Mouse (Mus musculus) right cerebral cortex, postnatal 25 days (tissue): ENCODE data around the gene Ripk3.

Experiments
- DNase-seq: peaks from one replicate; pipeline ENCODE4 v3.0.0; 2022

The Ripk3 gene

DNA sequence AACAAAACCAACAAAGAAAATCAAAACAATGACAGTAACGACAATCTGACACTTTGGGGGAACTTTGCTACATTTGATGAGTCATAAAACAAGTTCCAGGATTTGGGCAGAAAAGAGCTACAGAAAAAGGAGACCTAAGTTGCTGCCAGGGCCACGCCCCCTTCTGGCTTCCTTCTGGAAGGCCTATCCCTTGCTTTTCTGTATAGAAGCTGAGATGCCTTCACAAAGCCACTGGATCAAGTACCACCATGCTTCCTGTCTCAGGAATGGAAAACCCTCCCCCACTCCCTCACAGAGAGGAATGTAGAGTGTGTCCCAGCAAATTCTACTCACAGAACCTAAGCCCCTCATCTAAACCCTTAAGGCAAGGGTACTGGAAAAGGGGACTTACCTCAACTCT, 5.3 kb upstream of the Ripk3 start:
- no peak for DNase-seq

DNA sequence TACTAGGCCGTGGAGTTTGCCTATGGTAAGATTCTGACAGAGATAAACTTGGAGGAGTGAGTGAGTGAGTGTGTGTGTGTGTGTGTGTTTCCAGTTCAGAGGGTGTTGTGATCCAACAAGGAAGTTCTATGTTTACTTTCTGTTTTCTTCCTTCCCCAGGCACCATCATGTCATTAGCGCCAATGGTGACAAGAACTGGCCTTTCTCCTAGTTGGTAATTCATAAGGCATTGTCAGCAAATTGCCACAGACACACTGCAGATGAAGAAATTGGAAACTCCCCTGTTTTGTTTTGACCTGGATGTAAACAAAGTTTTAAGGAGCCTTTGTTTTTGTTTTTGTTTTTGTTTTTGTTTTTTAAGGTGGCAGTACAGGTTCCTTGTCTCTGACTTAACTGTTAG, 4.8 kb upstream of the Ripk3 start:
- DNase-seq, result no peak

DNA sequence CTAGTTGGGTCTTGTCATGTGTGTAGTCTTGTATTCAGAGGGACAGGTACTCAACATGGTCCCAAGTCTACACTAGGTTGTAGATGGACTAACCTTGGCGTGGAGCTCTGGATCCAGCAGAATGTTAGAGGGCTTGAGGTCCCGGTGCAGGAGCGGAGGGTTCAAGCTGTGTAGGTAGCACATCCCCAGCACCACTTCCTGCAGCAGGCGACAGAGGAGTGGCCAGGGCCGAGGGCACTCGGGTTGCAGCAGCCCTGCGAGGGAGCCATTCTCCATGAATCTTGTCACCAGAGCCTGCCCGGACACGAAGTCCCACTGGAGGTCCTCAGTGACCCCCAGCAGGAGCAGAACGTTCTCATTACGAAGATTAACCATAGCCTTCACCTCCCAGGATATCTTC, 934 bp downstream of the Ripk3 start:
- no peak for DNase-seq

DNA sequence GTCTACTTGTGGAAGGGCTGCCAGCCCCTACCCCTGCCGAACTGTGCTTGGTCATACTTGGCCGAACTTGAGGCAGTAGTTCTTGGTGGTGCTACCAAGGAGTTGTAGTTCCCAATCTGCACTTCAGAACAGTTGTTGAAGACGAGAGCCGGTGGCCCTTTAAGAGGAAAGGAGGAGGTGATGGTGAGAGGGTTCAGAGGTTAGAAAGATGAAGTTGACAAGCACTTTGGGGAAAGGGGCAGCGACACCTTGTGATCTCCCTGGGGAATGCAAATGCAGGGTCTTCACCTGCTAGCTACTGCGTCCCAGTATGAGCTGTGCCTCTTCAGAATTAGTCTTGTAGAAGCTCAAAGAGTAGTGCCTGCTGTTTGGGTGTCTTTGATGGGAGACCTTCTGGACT, 3.5 kb downstream of the Ripk3 start:
- DNase-seq, result no peak

DNA sequence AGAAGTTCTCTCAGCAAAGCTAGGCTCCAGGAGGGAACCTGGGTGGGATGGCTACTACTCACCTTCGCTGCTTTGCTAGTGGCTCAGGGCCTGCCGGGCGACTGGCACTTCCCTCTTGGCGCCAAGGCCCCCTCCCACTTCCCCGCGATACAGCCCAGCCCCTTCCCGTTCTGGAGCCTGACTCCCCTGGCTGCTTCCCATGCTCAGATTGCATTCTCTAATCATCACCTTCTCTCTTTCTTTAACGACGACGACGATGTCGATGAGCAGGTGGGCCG, 4.8 kb downstream of the Ripk3 start, which contains the start of gene Adcy4:
Gene Adcy4, minus strand, starts transcription at position 138 of the 278 bp plus-strand sequence.
- no peak for DNase-seq

DNA sequence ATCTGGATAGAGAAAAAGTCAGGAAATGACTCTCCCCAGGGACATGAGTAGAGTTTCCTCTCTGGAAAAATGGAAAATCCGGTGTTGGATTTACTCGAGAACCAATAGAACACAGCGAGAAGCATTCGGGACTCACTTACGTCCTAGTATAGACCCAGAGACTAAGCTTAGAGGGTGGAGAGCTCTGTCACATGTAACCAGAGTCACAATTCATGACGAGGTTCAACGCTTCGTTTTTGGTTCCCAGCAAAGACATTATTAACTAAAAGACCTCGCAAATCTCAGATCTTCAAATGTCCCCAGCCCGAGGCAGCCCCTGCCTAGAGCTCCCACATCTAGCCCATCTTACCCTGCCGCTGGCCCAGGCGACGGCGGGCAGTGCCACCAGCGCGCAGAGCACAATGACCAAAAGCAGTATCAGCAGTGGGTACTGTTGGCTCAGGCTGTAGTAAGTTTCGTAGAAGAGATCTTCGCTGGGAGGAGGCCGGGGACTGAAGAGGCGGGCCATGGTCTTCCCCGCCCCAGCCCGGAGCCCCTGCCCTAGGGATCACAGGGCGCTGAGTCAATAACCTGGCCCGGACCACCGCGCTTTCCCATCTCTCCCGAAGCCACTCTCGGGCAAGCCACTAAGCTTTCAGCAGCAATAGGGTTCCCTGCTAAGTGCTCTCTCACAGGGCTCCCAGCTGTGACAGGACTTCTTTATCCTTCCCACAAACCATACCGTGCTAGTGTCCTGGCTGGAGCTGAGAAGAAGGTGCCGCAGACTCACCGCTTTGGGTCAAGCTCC, 5.3 kb downstream of the Ripk3 start:
- no peak for DNase-seq

DNA sequence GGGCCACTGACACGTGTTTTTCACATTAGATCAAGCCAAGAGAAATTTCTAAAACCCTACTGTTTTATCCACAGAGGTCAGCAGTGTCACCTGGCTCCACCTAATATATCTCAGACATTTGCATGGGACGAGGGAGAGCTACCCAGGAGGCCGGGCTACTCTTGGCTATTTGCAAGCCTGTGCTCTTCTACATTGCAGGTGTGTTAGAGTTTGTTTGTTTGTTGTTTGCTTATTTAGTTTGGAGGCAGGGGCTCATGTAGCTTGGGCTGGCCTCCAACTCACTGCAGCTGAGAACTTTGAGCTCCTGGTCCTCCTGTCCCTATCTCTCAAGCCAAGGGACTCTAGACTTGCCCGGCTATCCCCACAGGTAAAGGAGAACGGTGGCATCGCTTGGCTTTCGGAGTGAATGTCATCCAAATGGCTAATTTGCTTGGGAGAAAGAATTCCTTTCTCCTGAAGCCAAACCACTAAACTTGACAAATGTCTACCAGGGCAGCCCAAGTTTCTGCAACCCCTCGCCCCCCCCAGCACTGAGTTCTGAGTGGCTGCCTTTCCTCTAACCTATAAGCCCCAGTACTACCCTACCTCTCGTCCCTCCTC, 6.2 kb downstream of the Ripk3 start:
- no peak for DNase-seq

DNA sequence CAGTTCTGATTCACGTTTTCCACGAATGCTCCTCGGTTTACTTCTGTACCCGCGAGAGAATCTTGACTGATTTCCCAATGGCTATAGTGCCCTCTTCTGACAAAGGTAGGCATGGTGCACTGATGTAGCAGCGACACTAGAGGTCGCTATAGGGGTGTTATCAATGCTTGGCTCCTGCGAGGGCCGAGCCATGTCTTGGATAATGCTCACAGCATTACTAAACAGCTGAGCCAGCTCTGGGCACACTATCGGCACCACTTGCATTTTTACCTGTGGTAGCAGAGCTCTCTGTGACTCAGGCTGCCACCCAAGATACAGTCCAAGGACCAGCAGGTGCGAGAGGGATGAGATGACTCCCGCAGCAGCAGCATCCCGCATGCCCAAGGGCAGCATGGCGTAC, 7.4 kb downstream of the Ripk3 start:
- peak; percentile 45 for DNase-seq

DNA sequence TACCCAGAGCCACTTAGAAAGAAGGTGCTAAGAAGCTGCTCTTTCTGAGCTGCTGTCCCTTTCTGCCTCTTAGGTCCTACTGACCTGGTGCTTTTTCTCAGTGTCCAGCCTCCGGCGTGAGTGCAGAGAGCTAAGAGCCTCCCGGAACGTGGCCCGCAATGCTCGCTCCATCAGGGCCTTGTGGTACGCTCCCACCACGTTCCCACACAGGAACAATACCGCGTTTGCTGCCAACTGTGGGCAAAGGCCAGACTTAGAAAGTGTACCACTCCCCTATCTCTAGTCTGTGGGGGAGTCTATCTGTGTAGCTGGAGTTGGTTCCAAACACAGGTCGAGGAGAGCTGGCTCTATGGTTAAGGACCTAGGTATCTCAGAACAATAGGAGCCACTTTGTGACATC, 7.9 kb downstream of the Ripk3 start:
- no peak for DNase-seq

DNA sequence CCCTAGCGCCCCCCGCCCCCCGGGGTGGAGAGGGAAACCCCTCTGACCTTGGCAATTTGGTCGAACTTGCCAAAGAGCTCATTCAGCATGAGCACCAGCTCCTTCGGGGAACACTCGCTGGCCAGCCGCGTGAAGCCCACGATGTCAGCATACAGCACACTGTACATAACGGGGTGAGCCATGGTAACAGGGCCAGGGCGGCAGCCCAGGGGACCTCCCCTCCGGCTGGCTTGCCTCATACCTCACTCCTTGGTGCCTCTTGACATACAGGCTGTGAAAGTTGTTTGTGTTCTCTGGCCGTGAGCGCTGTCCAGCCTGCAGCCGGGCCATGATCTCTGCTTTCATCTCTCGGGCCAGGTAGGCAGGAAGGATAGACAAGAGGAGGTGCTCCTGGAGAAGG, 9.0 kb downstream of the Ripk3 start:
- DNase-seq, result no peak

DNA sequence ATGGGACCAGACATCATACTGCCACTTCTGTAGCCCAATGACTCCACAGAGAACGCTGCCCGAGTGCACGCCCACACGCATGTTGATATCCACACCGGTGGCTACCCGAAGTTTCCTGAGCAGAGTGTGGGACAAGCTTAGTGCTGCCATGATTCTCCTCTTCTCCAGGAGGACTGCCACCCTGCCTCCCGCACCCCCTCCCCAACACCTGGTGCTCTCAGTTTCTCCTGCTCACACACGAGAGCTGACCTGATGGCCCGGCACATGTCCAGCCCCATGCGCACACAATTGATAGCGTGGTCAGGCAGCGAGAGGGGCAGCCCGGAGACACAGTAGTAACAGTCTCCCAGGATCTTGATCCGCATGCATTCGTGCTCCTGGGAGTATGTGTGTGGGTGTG, 10.0 kb downstream of the Ripk3 start:
- DNase-seq, result no peak

DNA sequence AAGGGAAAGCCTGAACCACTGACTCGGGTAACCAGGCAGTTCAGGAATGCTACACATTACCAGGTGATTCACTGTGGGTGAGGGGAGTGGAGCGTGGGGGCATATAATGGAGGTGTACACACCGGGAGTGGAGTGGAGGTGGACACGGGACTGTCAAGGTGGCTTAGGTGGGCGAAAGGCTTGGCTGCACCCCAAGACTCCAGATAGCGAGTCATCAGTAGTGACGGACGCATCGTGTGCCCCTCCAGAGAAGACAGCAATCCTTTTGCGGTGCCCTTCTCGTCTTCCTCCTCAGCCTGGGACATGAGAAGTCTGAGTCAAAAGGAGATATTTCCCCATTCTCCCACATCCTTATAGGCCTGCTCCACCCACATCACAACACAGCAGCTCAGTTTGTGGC, 10.9 kb downstream of the Ripk3 start:
- no peak for DNase-seq

DNA sequence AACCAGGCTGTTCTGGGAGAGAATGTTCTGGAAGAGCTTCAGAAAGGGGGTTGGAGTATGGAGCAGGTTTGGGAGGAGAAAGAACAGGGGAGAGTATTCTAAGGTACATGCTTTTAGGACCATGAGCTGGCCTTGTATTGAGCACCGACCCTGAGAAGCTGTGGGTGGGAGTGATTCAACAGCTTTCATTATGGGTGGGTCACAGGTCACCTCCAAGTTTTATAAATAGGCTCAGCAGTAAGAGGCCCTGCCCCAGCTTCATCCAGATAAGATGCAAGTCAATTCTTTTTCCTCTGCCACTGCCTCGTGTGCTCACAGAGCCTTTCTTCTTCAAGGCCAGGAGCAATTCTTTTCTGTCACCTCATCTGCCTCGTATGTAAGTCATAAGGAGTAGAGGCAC, 11.5 kb downstream of the Ripk3 start:
- no peak for DNase-seq

DNA sequence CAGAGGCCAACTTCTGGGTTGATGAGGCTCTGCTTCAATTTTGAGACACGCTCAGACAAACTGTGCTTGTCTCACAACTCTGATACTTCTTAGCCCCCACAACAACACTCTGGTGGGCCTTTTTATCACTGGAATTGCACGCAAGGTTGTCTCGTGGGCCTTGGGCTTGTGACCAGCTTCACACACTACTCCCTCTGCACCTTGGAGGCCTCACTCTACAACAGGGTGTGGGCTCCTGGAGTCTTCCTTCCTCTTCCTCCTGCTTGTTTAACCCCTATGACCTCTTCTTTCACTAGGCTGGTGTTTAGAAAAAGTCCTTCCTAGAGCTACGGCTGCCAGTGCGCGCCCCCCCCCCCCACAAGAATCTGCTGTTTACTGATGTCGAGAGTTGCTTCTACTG, 12.0 kb downstream of the Ripk3 start:
- no peak for DNase-seq

DNA sequence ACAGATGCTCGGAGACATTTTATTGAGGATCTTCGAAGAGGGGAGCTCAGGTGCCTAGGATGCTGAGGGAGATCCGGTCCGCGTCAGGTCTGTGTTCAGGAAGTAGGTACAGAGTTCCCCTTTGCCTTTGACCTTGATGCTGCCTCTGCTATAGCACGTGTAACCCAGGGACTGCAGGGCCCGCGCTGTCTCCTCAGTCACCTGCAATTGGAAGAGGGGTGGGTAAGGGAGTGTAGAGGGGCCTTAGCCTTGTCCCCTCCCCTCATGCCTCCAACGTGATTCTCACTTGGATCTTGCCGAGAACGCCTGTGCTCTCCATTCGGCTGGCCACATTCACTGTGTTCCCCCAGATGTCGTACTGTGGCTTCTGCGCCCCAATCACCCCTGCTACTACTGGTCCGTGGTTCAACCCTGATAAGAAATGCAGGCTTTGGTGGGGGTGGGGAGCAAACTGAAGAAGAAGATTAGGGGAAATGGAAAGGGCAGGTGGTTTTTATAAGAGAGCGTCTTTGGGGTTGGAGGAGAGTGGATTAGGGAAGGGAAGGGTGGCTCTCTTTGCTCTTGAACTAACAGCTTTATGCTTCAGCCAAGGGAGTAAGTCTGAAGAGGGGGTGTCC, 19.5 kb downstream of the Ripk3 start:
- DNase-seq, result no peak

DNA sequence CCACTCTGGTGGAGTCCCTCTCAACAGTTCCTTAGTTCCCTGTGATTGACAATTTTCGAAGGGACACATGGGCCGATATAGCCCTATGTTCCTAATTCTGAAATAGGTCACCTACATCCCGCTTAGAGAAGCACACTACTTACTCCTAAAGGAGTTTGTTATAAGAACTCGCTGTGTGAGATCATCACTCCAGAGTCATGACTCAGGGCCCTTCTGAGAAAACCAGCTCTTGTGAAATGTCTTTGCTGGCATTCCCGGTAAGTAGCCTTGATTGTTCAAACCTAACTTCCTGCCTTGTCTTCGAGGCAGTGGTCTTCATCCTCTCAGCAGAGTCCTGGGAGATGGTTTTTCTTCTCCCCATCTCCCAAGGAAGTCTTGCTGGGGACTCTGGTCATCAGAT, 20.1 kb downstream of the Ripk3 start:
- DNase-seq, result no peak

DNA sequence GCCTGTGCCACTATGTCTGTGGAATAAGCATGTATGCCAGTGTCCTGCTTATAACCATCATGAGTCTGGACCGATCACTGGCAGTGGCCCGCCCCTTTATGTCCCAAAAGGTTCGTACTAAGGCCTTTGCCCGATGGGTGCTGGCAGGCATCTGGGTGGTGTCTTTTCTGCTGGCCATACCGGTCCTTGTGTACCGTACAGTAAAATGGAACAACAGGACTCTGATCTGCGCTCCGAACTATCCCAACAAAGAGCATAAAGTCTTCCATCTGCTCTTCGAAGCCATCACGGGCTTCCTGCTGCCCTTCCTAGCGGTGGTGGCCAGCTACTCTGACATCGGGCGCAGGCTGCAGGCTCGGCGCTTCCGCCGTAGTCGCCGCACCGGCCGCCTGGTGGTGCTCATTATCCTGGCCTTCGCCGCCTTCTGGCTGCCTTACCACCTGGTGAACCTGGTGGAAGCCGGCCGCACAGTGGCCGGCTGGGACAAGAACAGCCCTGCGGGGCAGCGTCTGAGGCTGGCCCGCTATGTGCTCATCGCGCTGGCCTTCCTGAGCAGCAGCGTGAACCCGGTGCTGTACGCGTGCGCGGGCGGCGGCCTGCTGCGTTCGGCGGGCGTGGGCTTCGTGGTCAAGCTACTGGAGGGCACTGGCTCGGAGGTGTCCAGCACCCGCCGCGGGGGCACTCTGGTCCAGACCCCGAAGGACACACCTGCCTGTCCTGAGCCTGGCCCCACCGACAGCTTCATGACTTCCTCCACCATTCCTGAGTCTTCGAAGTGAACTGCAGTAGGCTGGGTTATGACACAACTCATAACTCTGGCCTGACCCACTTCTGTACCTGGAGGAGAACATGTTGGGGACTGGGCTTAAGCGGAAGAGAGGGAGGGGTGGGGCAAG, 20.9 kb downstream of the Ripk3 start:
- peak; percentile 35 for DNase-seq

DNA sequence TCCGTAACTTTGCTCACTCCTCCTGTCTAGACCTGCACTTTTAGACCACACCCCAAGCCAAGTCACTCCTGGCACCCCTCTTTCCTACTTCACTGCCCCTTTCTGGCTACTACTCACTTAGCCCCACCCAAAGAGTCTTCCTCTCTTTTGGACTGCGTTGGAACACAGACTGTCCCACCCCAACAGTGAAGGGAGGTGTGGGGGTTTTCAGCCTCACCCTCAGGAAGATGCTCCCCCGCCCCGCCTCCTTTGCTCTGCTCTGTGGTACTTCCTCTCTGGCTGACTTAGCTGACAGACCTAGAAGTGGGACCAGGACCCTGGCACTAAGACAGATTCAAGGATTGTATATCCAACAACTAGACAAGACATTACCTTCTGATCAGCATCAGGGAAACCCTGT, 23.0 kb downstream of the Ripk3 start, which contains the start of gene Ltb4r1:
Gene Ltb4r1, plus strand, starts transcription at position 267 of the 400 bp plus-strand sequence.
- no peak for DNase-seq

DNA sequence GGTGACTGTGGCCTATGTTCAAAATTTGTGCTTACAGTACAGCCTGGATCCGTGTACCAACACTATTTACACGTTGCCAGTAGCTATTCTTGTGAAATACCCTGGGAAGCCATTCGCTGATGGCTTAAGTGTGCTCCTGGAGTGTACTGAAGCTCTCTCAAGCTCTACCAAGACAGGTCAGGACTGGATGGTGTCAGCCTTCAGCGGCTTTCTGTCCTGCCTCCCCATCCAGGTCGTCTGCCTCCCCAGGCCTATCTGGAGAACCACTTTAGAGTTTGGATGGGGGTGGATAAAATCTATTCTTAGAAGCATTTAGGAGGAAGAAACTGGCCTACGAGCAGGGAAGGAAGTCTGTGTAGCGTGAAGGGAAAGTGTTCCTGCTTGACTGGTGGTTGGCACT, 25.5 kb downstream of the Ripk3 start:
- no peak for DNase-seq

DNA sequence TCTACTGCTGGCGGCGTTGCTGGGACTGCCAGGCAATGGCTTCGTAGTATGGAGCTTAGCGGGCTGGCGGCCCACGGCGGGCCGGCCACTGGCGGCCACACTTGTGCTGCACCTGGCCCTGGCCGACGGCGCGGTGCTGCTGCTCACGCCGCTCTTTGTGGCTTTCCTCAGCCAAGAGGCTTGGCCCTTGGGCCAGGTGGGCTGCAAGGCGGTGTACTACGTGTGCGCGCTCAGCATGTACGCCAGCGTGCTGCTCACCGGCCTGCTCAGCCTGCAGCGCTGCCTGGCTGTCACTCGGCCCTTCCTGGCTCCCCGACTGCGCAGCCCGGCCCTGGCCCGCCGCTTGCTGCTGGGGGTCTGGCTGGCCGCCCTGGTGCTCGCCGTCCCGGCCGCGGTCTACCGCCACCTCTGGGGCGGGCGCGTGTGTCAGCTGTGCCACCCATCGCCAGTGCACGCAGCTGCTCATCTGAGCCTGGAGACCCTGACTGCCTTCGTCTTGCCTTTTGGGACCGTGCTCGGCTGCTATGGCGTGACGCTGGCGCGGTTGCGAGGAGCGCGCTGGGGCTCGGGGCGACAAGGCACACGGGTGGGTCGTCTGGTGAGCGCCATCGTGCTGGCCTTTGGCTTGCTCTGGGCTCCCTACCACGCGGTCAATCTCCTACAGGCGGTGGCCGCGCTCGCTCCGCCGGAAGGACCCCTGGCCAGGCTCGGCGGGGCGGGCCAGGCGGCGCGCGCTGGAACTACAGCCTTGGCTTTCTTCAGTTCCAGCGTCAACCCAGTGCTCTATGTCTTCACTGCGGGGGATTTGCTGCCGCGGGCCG, 26.5 kb downstream of the Ripk3 start:
- DNase-seq, result peak; percentile 55

DNA sequence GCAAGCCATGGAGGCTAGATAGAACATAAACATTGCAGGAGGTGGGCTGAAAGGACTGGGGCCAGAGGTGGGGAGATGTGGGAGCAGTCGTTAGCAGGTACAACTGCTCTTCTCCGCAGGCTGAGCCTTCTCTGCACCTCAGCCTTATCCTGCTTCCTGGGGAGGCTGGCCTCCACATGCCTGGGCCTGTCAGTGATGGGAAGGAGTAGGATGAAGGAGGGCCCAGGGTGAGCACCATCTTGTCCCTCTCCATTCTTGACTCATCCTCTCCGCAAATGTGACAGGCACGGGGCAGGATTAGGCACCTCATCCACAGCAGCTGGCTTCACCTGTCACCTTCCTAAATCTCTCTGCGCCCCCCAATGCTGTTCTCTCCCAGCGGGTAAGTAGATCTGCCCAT, 27.5 kb downstream of the Ripk3 start, which contains the start of gene Ltb4r2:
Gene Ltb4r2, plus strand, starts transcription at position 266 of the 400 bp plus-strand sequence.
- no peak for DNase-seq

DNA sequence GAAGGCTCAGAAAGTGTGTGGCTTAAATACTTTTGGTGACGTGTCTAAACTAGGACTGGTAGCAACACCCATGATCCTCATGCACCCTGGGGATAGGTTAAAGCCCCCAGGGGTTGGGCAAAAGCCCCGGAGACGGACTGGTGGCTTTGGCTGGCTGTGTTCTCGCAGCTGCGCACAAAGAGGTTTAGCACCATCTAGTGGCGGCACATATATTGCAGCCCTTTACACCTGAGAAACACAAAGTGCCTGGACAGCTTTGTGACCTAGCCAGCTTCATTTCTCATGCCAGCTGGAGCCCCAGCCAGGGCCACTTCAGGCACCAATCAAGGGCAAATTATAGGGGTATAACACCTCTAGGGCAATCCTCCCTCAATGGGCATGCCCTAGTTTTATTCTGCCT, 28.5 kb downstream of the Ripk3 start:
- peak; percentile 75 for DNase-seq
